Comparison of ENCODE assay signal across 8 mouse cellular contexts in genomic region chr3:97032053-97032496, GRCm38 (mm10).
A peak's percentile ranks its signal among the peaks of the same experiment; 100 is the strongest.
DNase-seq lines count a peak whose midpoint lies in the region; ATAC-seq lines count a peak whose summit lies in the region.

No protein-coding gene starts in this region.

- peak overlapping the region; percentile 47 for H3K9ac ChIP-seq in hindbrain, embryonic 16.5 days (ENCODE audit: low read depth, low read length)

- peak overlapping the region; percentile 38 for H3K4me3 ChIP-seq in hindbrain, embryonic 16.5 days (ENCODE audit: low read length)

- DNase-seq in cerebellum, postnatal 10 days = peak; percentile 21 to 36
- DNase-seq in cerebellum, postnatal 4 days (ENCODE audit: low spot score in 2 of 2) = no peak
- DNase-seq in embryo, embryonic 10.5 days (ENCODE audit: low spot score) = peak; percentile 70
- DNase-seq in mesoderm, embryonic 11.5 days (ENCODE audit: low read depth, low spot score) = peak; percentile 25
- no peak for DNase-seq in right cerebral cortex, adult 2 months (ENCODE audit: low spot score in 2 of 2)
- DNase-seq in spleen, postnatal 36 days (ENCODE audit: low spot score in 2 of 2) = no peak
- DNase-seq in right cerebral cortex, postnatal 14 days = no peak

- no peaks in the 10 kb centered on the region for H3K9me3 ChIP-seq in hindbrain, embryonic 16.5 days (ENCODE audit: control insufficient read depth, low read length)

- H3K4me2 ChIP-seq in hindbrain, embryonic 16.5 days (ENCODE audit: low read length) = peak overlapping the region; percentile 60

- peak; percentile 54; the same call in 1 of the 2 replicates for ATAC-seq in hindbrain, embryonic 16.5 days

- 1% methylated on average over 10 of the region's 10 CpGs for WGBS in hindbrain, embryonic 16.5 days

- H3K4me1 ChIP-seq in hindbrain, embryonic 16.5 days (ENCODE audit: control insufficient read depth, insufficient read depth, low read depth, low read length) = no peaks in the 10 kb centered on the region; the same call in none of the 2 replicates

- H3K36me3 ChIP-seq in hindbrain, embryonic 16.5 days (ENCODE audit: control insufficient read depth, insufficient read depth, low read length) = no peaks in the 10 kb centered on the region

- H3K27ac ChIP-seq in hindbrain, embryonic 16.5 days (ENCODE audit: low read depth, low read length) = no peak overlapping the region

- H3K27me3 ChIP-seq in hindbrain, embryonic 16.5 days (replicated peaks; ENCODE audit: control insufficient read depth, insufficient read depth, low read length) = no peaks in the 10 kb centered on the region

Comparison
In these comparisons a context has a peak if more than half of its experiments do, and no peak if none do; other contexts are left out.
1. DNase-seq: peak in cerebellum, postnatal 10 days (2 of 2), embryo, embryonic 10.5 days (single experiment) and mesoderm, embryonic 11.5 days (single experiment); none in cerebellum, postnatal 4 days (0 of 2), right cerebral cortex, adult 2 months (0 of 2), spleen, postnatal 36 days (0 of 2) and right cerebral cortex, postnatal 14 days (single experiment).